Mouse (Mus musculus): ENCODE measurements around the gene Sirt7. TPM values are rescaled to one million over a fixed set of nuclear protein-coding genes. Genes with fewer than 3 reads are reported as not detected.
"Not testable (repeated sequence)": the region's sequence is repeated elsewhere in the genome, so short reads cannot be mapped to it uniquely, and the experiment has no call there.

Sirt7 gene
- polyA plus RNA-seq, 1 experiment from 2014 or later = 28.6 TPM

- peaks cover 19% of the 10 kb centered on the region; the same call in 1 of the 2 replicates for H3K4me1 ChIP-seq (ENCODE audit: control insufficient read depth, insufficient read depth, low read length)
- H3K9ac ChIP-seq (ENCODE audit: low read depth, low read length) = no peak overlapping the region
- H3K4me3 ChIP-seq (ENCODE audit: low read length) = no peak overlapping the region
- no peak overlapping the region for H3K4me2 ChIP-seq (replicated peaks; ENCODE audit: low read depth, low read length)
- H3K27me3 ChIP-seq (ENCODE audit: control insufficient read depth, insufficient read depth, low read length) = no peaks in the 10 kb centered on the region
- peaks cover 50% of the 10 kb centered on the region for H3K36me3 ChIP-seq (ENCODE audit: control insufficient read depth, insufficient read depth, low read length)
- no peak for ATAC-seq (ENCODE audit: low FRiP score, low TSS enrichment)
- no peaks in the 10 kb centered on the region for H3K9me3 ChIP-seq (ENCODE audit: control insufficient read depth, low read length)
- WGBS = 82% methylated on average over 2 of the region's 2 CpGs
- H3K27ac ChIP-seq (ENCODE audit: low read depth, low read length) = no peak overlapping the region
Observed at GRCm38 (mm10) chr11:120603545-120603944, 21.5 kb downstream of the Sirt7 start.

GRCm38 (mm10) chr11:120600716-120601115 is 24.3 kb downstream of the Sirt7 start:
- no peaks in the 10 kb centered on the region for H3K9me3 ChIP-seq (ENCODE audit: control insufficient read depth, low read length)
- H3K4me2 ChIP-seq (replicated peaks; ENCODE audit: low read depth, low read length) = no peak overlapping the region
- H3K27me3 ChIP-seq (ENCODE audit: control insufficient read depth, insufficient read depth, low read length) = no peaks in the 10 kb centered on the region
- H3K36me3 ChIP-seq (ENCODE audit: control insufficient read depth, insufficient read depth, low read length) = peaks cover 61% of the 10 kb centered on the region
- no peak overlapping the region for H3K27ac ChIP-seq (ENCODE audit: low read depth, low read length)
- WGBS = 95% methylated on average over 3 of the region's 3 CpGs
- H3K4me3 ChIP-seq (ENCODE audit: low read length) = no peak overlapping the region
- peaks cover 22% of the 10 kb centered on the region for H3K4me1 ChIP-seq (ENCODE audit: control insufficient read depth, insufficient read depth, low read length)
- H3K9ac ChIP-seq (ENCODE audit: low read depth, low read length) = peak overlapping the region; percentile 7; the same call in 1 of the 2 replicates
- no peak for ATAC-seq (ENCODE audit: low FRiP score, low TSS enrichment)

- Histone ChIP-seq H3K27ac (ENCODE audit: low read depth, low read length) (peak overlapping the region; percentile 87), H3K9me3 (ENCODE audit: control insufficient read depth, low read length) (no peaks in the 10 kb centered on the region), H3K27me3 (ENCODE audit: control insufficient read depth, insufficient read depth, low read length) (no peaks in the 10 kb centered on the region), H3K36me3 (ENCODE audit: control insufficient read depth, insufficient read depth, low read length) (peaks cover 61% of the 10 kb centered on the region), H3K4me1 (ENCODE audit: control insufficient read depth, insufficient read depth, low read length) (peaks cover 22% of the 10 kb centered on the region), H3K4me3 (ENCODE audit: low read length) (peak overlapping the region; percentile 99), H3K9ac (ENCODE audit: low read depth, low read length) (peak overlapping the region; percentile 100), H3K4me2 (replicated peaks; ENCODE audit: low read depth, low read length) (peak overlapping the region; percentile 80)
- no peak for ATAC-seq (ENCODE audit: low FRiP score, low TSS enrichment)
- 44% methylated on average over 17 of the region's 17 CpGs for WGBS
Observed at GRCm38 (mm10) chr11:120598990-120599549, 26.0 kb downstream of the Sirt7 start.

GRCm38 (mm10) chr11:120598283-120598989 is 26.6 kb downstream of the Sirt7 start, which contains the start of the genes Alyref and Anapc11:
Gene Alyref, minus strand, starts transcription at chr11:120598365.
Gene Anapc11, plus strand, starts transcription at chr11:120598421.
- 1% methylated on average over 87 of the region's 88 CpGs for WGBS
- peaks cover 61% of the 10 kb centered on the region for H3K36me3 ChIP-seq (ENCODE audit: control insufficient read depth, insufficient read depth, low read length)
- peak; percentile 98 for ATAC-seq (ENCODE audit: low FRiP score, low TSS enrichment)
- peaks cover 22% of the 10 kb centered on the region for H3K4me1 ChIP-seq (ENCODE audit: control insufficient read depth, insufficient read depth, low read length)
- H3K4me3 ChIP-seq (ENCODE audit: low read length) = peak within 1 kb of the TSS; percentile 99
- H3K4me2 ChIP-seq (replicated peaks; ENCODE audit: low read depth, low read length) = peak within 1 kb of the TSS; percentile 96
- H3K9ac ChIP-seq (ENCODE audit: low read depth, low read length) = peak within 1 kb of the TSS; percentile 100
- peak within 1 kb of the TSS; percentile 87 for H3K27ac ChIP-seq (ENCODE audit: low read depth, low read length)
- no peaks in the 10 kb centered on the region for H3K27me3 ChIP-seq (ENCODE audit: control insufficient read depth, insufficient read depth, low read length)
- H3K9me3 ChIP-seq (ENCODE audit: control insufficient read depth, low read length) = no peaks in the 10 kb centered on the region

GRCm38 (mm10) chr11:120597240-120598235 is 27.5 kb downstream of the Sirt7 start:
- Histone ChIP-seq H3K4me3 (ENCODE audit: low read length) (peak overlapping the region; percentile 99), H3K27ac (ENCODE audit: low read depth, low read length) (peak overlapping the region; percentile 87), H3K27me3 (ENCODE audit: control insufficient read depth, insufficient read depth, low read length) (no peaks in the 10 kb centered on the region), H3K4me1 (ENCODE audit: control insufficient read depth, insufficient read depth, low read length) (peaks cover 22% of the 10 kb centered on the region), H3K9ac (ENCODE audit: low read depth, low read length) (peak overlapping the region; percentile 100), H3K9me3 (ENCODE audit: control insufficient read depth, low read length) (no peaks in the 10 kb centered on the region), H3K36me3 (ENCODE audit: control insufficient read depth, insufficient read depth, low read length) (peaks cover 61% of the 10 kb centered on the region), H3K4me2 (replicated peaks; ENCODE audit: low read depth, low read length) (peak overlapping the region; percentile 96)
- peak; percentile 57 for ATAC-seq (ENCODE audit: low FRiP score, low TSS enrichment)
- 4% methylated on average over 66 of the region's 99 CpGs for WGBS

- Histone ChIP-seq H3K27ac (ENCODE audit: low read depth, low read length) (no peak overlapping the region), H3K9me3 (ENCODE audit: control insufficient read depth, low read length) (no peaks in the 10 kb centered on the region; the same call in 1 of the 2 replicates), H3K4me3 (ENCODE audit: low read length) (no peak overlapping the region), H3K9ac (ENCODE audit: low read depth, low read length) (no peak overlapping the region), H3K4me1 (ENCODE audit: control insufficient read depth, insufficient read depth, low read length) (no peaks in the 10 kb centered on the region), H3K36me3 (ENCODE audit: control insufficient read depth, insufficient read depth, low read length) (peaks cover 91% of the 10 kb centered on the region), H3K4me2 (replicated peaks; ENCODE audit: low read depth, low read length) (no peak overlapping the region), H3K27me3 (ENCODE audit: control insufficient read depth, insufficient read depth, low read length) (no peaks in the 10 kb centered on the region)
- WGBS = 93% methylated on average over 6 of the region's 6 CpGs
- no peak for ATAC-seq (ENCODE audit: low FRiP score, low TSS enrichment)
Observed at GRCm38 (mm10) chr11:120588531-120588930, 36.5 kb downstream of the Sirt7 start.

GRCm38 (mm10) chr11:120583937-120584336 is 41.1 kb downstream of the Sirt7 start:
- Histone ChIP-seq H3K27me3 (ENCODE audit: control insufficient read depth, insufficient read depth, low read length) (no peaks in the 10 kb centered on the region), H3K4me2 (replicated peaks; ENCODE audit: low read depth, low read length) (no peak overlapping the region), H3K4me1 (ENCODE audit: control insufficient read depth, insufficient read depth, low read length) (peaks cover 17% of the 10 kb centered on the region), H3K36me3 (ENCODE audit: control insufficient read depth, insufficient read depth, low read length) (peaks cover 57% of the 10 kb centered on the region), H3K9me3 (ENCODE audit: control insufficient read depth, low read length) (no peaks in the 10 kb centered on the region; the same call in 1 of the 2 replicates), H3K4me3 (ENCODE audit: low read length) (no peak overlapping the region), H3K9ac (ENCODE audit: low read depth, low read length) (no peak overlapping the region), H3K27ac (ENCODE audit: low read depth, low read length) (no peak overlapping the region)
- no peak for ATAC-seq (ENCODE audit: low FRiP score, low TSS enrichment)
- 97% methylated on average over 1 of the region's 1 CpGs for WGBS

- H3K27me3 ChIP-seq (ENCODE audit: control insufficient read depth, insufficient read depth, low read length); H3K9ac ChIP-seq (ENCODE audit: low read depth, low read length); H3K4me3 ChIP-seq (ENCODE audit: low read length); H3K9me3 ChIP-seq (ENCODE audit: control insufficient read depth, low read length); ATAC-seq (ENCODE audit: low FRiP score, low TSS enrichment); H3K27ac ChIP-seq (ENCODE audit: low read depth, low read length); H3K4me2 ChIP-seq (replicated peaks; ENCODE audit: low read depth, low read length): not testable (repeated sequence)
- Histone ChIP-seq H3K4me1 (ENCODE audit: control insufficient read depth, insufficient read depth, low read length) (peaks cover 21% of the 10 kb centered on the region), H3K36me3 (ENCODE audit: control insufficient read depth, insufficient read depth, low read length) (peaks cover 58% of the 10 kb centered on the region)
- WGBS = 85% methylated on average over 2 of the region's 2 CpGs
Observed at GRCm38 (mm10) chr11:120582982-120583293, 42.1 kb downstream of the Sirt7 start.

Data from kidney, embryonic 14.5 days (tissue).